Mouse (Mus musculus) CD4-positive helper T cell, adult 2 months (primary cell): Measurements from ENCODE around the gene Crtc3.

ENCODE experiments used
- DNase-seq: peaks from one replicate; pipeline ENCODE4 v3.0.0-alpha.2; 2012; ENCODE audit warnings: low read depth, missing footprints, low spot score

Gene Crtc3

GRCm38 (mm10) chr7:80604908-80605556 is 83.6 kb downstream of the Crtc3 start:
- DNase-seq, result no peak

GRCm38 (mm10) chr7:80602574-80602973 is 86.1 kb downstream of the Crtc3 start:
- no peak for DNase-seq

- no peak for DNase-seq
Measured at GRCm38 (mm10) chr7:80598436-80598985, 90.2 kb downstream of the Crtc3 start.

GRCm38 (mm10) chr7:80597900-80598299 is 90.8 kb downstream of the Crtc3 start:
- no peak for DNase-seq

DNA sequence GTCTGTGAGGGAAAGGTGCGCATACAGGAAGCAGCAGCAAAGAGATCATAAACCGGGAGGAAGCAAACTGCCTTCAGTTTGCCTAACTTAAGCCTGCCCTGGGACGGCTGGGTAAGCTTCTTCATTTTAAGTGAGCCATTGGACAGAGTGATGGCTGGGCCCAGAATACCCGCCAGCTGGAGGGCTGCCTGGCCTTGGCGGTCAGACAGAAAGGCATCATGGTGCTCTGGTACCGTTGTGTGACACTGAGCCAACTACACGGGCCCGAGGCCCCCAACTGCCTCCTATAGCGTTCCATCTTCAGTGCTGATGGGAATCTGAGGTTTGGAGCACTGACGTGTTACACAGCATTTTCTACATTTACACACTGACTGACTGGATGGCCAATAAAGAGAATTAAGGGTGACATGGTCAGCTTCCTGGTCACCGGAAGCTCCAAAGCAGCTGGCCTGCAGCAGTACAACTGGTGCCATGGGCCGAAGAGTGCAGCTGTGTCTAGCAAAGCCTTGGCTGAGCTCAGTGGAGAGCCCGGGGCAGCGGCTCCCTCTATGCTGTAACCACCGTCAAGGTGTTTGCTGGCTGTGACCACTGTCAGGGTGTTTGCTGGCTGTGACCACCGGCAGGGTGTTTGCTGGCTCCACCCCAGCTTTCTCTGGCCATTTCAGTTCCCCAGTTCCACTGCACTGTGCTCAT is 99.5 kb downstream of the Crtc3 start:
- no peak for DNase-seq

GRCm38 (mm10) chr7:80587684-80588083 is 101.0 kb downstream of the Crtc3 start:
- DNase-seq, result no peak

- no peak for DNase-seq
Measured at GRCm38 (mm10) chr7:80586681-80587660, 101.7 kb downstream of the Crtc3 start.

DNA sequence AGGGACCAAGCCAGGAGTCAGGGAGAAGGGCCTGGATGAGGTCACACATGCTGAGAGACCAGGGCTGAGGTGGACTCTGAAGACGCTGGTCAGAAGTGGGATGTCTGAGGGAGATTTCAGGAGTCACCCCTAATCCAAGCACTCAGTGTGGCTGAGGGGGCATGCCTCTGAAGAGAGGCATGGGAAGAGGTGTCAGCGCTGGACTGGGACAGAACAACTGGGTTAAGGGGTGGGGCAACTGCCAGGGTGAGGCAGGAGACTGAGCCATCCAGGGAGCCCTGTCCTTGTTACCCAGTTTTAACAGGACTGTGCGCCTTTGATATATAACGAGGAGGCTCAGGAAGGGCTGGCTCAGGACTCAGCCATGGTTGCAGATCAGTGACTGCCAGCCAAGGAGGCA is 102.5 kb downstream of the Crtc3 start:
- DNase-seq, result no peak

GRCm38 (mm10) chr7:80585380-80585779 is 103.3 kb downstream of the Crtc3 start:
- no peak for DNase-seq

- DNase-seq, result peak; percentile 65
Measured at GRCm38 (mm10) chr7:80583981-80584380, 104.7 kb downstream of the Crtc3 start.

GRCm38 (mm10) chr7:80582821-80583451 is 105.7 kb downstream of the Crtc3 start:
- peak; percentile 82 for DNase-seq

- peak; percentile 37 for DNase-seq
Measured at GRCm38 (mm10) chr7:80580368-80580767, 108.3 kb downstream of the Crtc3 start.

DNA sequence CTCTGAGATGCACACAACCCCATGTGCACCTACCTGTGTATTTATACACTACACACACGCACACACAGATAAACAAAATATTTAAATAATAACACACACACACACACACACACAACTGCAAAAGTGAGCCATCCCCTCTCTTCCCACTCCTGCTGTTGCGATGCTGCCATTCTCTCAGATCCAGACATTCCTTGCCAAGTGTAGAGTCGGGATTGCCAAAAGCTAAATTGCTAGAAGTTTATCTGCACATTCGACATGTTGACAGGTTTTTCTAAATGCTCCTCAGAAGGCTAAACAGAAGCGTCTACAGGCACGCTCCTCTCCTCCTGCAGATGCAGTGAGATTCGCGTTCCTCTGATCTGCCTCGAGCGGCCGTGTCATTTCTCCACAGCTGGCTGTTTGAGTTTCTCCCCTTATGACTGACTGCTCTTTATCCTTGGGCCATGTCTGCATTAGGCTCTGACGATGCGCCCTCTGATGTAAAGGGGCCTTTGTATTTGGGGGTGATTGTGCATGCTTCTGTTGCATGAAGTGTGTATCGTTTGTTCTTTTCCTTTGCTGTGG is 111.2 kb downstream of the Crtc3 start:
- no peak for DNase-seq

GRCm38 (mm10) chr7:80576626-80577025 is 112.1 kb downstream of the Crtc3 start:
- no peak for DNase-seq

- DNase-seq, result peak; percentile 62
Measured at GRCm38 (mm10) chr7:80575750-80576149, 112.9 kb downstream of the Crtc3 start.

GRCm38 (mm10) chr7:80573076-80573475 is 115.6 kb downstream of the Crtc3 start:
- DNase-seq, result no peak

GRCm38 (mm10) chr7:80567982-80568381 is 120.7 kb downstream of the Crtc3 start:
- DNase-seq, result no peak

- no peak for DNase-seq
Measured at GRCm38 (mm10) chr7:80561931-80562330, 126.7 kb downstream of the Crtc3 start.

GRCm38 (mm10) chr7:80561271-80561670 is 127.4 kb downstream of the Crtc3 start:
- no peak for DNase-seq

GRCm38 (mm10) chr7:80558572-80558971 is 130.1 kb downstream of the Crtc3 start:
- DNase-seq, result no peak

- no peak for DNase-seq
Measured at GRCm38 (mm10) chr7:80558101-80558500, 130.6 kb downstream of the Crtc3 start.
